Mouse (Mus musculus): Measurements from ENCODE around the gene Nudt16. TPM values are rescaled to one million over a fixed set of nuclear protein-coding genes. Genes with fewer than 3 reads are reported as not detected.

Gene Nudt16
- polyA plus RNA-seq, 1 experiment from 2014 or later = 4.5 TPM

GRCm38 (mm10) chr9:105101911-105102310 is 29.7 kb downstream of the Nudt16 start:
- 17% methylated on average over 1 of the region's 1 CpGs for WGBS (ENCODE audit: insufficient replicate concordance)
- Histone ChIP-seq H3K9ac (ENCODE audit: low read depth, low read length) (no peak overlapping the region), H3K27ac (ENCODE audit: low read length) (no peak overlapping the region), H3K36me3 (ENCODE audit: control insufficient read depth, insufficient read depth) (no peaks in the 10 kb centered on the region), H3K4me3 (ENCODE audit: low read depth, low read length) (no peak overlapping the region), H3K27me3 (ENCODE audit: control insufficient read depth, insufficient read depth, low read depth, low read length) (no peaks in the 10 kb centered on the region), H3K4me2 (ENCODE audit: low read depth, low read length) (no peak overlapping the region), H3K9me3 (replicated peaks; ENCODE audit: control insufficient read depth, low read length) (no peaks in the 10 kb centered on the region), H3K4me1 (ENCODE audit: control insufficient read depth, low read depth, low read length) (no peaks in the 10 kb centered on the region)
- ATAC-seq (ENCODE audit: low read depth) = no peak

- Histone ChIP-seq H3K4me2 (ENCODE audit: low read depth, low read length) (no peak overlapping the region), H3K9me3 (replicated peaks; ENCODE audit: control insufficient read depth, low read length) (no peaks in the 10 kb centered on the region), H3K27me3 (ENCODE audit: control insufficient read depth, insufficient read depth, low read depth, low read length) (no peaks in the 10 kb centered on the region), H3K36me3 (ENCODE audit: control insufficient read depth, insufficient read depth) (no peaks in the 10 kb centered on the region), H3K4me3 (ENCODE audit: low read depth, low read length) (no peak overlapping the region), H3K4me1 (ENCODE audit: control insufficient read depth, low read depth, low read length) (no peaks in the 10 kb centered on the region), H3K27ac (ENCODE audit: low read length) (no peak overlapping the region), H3K9ac (ENCODE audit: low read depth, low read length) (no peak overlapping the region)
- 35% methylated on average over 15 of the region's 15 CpGs for WGBS (ENCODE audit: insufficient replicate concordance)
- ATAC-seq (ENCODE audit: low read depth) = no peak
Observed at GRCm38 (mm10) chr9:105100807-105101570, 30.6 kb downstream of the Nudt16 start.

GRCm38 (mm10) chr9:105080246-105080645 is 51.4 kb downstream of the Nudt16 start:
- ATAC-seq (ENCODE audit: low read depth) = no peak

More at GRCm38 (mm10) chr9:105080246-105080645, 51.4 kb downstream of the Nudt16 start:
- 75% methylated on average over 3 of the region's 3 CpGs for WGBS (ENCODE audit: insufficient replicate concordance)
- Histone ChIP-seq H3K4me3 (ENCODE audit: low read depth, low read length) (no peak overlapping the region), H3K9ac (ENCODE audit: low read depth, low read length) (no peak overlapping the region), H3K36me3 (ENCODE audit: control insufficient read depth, insufficient read depth) (peaks cover 1% of the 10 kb centered on the region; the same call in 1 of the 2 replicates), H3K4me1 (ENCODE audit: control insufficient read depth, low read depth, low read length) (no peaks in the 10 kb centered on the region), H3K27me3 (ENCODE audit: control insufficient read depth, insufficient read depth, low read depth, low read length) (no peaks in the 10 kb centered on the region), H3K9me3 (replicated peaks; ENCODE audit: control insufficient read depth, low read length) (no peaks in the 10 kb centered on the region), H3K4me2 (ENCODE audit: low read depth, low read length) (no peak overlapping the region), H3K27ac (ENCODE audit: low read length) (no peak overlapping the region)

Other genes with a start within 250 kb of the Nudt16 start
- gene Mrpl3, start 78.6 kb downstream of the Nudt16 start, polyA plus RNA-seq (2015; fragmentation: Nextera tagmentation; extraction: Ambion mirVana) = 42.8 and 45.8 TPM in 2 replicates
- not detected in 2 replicates for gene 1700080E11Rik, start 13.3 kb upstream of the Nudt16 start, polyA plus RNA-seq (2015; fragmentation: Nextera tagmentation; extraction: Ambion mirVana)